Mouse (Mus musculus) granulocyte monocyte progenitor cell, adult 5-6 weeks (primary cell): ENCODE results near the gene Rbm18. TPM values are rescaled to one million over a fixed set of nuclear protein-coding genes. Genes with fewer than 3 reads are reported as not detected.

Experiments
- ATAC-seq: replicated peaks from 2 replicates; pipeline ENCODE4 v1.8.0; 2016; ENCODE audit warnings: mild to moderate bottlenecking, moderate TSS enrichment, inconsistent platforms; ENCODE audit not compliant: poor library complexity, severe bottlenecking
- total RNA-seq, 2 experiments: library from RNA; stranded (forward) in 1 of 2; stranded (reverse) in 1 of 2; fragments of 200-712, 200-1000 nt in 1 of 2; fragments of >200 nt in 1 of 2; fragmentation: Nextera tagmentation in 1 of 2; gene quantifications; 2 replicates each; pipeline ENCODE4 v1.2.3; 2014 to 2017

Gene Rbm18
- total RNA-seq, 2 experiments from 2014 or later, result 18.6 to 23.1 TPM

- peak; percentile 41 for ATAC-seq
Observed at GRCm38 (mm10) chr2:36104956-36105741, 31.4 kb downstream of the Rbm18 start, which contains the start of gene Lhx6. Lhx6 (minus strand) TSS chr2:36105408.

- ATAC-seq, result no peak
Observed at GRCm38 (mm10) chr2:36104436-36104955, 32.1 kb downstream of the Rbm18 start.

DNA sequence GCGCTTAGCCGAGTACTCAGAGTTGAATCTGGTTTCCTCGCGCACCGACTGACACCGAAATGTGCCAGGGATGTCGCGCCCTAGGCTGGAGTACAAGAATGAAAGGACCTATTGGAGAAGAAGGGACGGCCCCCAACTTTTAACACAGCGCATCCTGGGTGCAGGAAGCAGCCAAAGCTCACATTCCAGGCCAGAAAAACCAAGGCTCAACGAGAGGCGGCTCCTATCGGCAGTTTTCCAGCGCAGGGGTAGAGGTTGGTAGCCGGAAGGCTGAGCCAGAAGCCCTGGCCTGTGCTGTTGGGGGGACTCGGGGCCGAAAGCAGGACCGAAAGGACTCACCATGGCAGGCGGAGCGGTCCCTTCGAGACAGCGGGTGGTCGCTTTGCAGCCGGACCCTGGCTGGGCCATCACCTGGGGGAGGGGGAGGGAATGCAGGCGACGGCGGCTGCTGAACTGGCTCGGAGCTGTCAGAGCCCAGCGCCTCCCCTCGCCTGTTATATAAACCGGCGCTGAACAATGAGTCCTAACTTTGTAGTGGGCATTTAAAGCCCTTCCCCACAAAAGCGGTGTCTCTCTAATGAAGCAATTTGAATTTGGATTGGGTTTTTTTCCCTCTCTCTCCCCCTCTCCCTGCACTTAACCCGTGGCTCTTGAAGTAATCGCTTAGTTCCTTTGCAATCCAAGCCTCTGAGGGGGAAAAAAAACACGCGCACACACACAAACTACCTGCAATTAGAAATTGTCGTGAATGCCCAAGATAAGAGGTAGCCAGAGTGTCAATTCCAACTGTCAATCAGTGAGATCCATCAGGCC lies 32.8 kb downstream of the Rbm18 start:
- ATAC-seq, result no peak

DNA sequence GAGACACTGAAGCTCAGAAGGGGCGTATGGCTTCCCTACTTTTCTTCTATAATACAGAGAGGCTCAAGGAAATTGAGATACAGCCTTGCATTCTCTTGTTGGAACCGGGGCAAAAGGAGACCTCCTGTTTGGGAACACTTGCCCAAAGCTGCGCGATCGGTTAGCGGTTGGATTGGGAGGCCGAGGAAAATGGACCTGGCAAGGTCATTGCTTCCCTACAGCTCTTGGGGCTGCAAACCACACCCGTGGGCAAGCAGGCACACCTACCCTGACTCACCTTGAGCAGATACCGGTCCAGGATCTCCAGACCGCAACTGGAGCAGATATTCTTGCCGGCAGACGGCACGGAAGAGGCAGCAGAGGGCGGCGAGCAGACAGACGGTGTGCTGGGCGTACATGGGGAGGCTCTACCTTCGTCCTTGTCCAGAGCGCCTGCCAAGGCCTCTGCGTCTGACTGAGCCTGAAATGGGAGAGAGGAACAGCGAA lies 33.5 kb downstream of the Rbm18 start:
- 0 out of 2 replicates have a peak, but pooled peaks have one; percentile 12 for ATAC-seq

DNA sequence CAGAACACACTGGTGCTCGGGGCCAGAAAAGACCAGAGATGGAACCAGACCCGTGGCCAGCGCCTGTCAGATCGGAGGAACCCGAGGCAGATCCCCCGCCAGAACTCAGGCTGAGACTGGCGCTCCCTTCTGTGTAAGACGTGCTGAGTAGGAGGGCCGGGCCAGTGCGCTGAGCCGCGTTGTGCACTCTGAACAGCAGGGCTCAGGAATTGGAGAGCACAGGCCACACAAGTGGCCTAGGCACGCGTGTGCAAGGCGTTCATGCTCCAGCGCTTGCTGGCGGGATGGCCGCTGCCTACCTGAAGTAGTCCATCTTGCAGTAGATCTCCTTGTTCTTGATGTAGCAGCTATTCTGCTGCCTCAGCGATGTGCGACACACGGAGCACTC lies 34.0 kb downstream of the Rbm18 start:
- ATAC-seq, result peak; percentile 13; the same call in 1 of the 2 replicates

DNA sequence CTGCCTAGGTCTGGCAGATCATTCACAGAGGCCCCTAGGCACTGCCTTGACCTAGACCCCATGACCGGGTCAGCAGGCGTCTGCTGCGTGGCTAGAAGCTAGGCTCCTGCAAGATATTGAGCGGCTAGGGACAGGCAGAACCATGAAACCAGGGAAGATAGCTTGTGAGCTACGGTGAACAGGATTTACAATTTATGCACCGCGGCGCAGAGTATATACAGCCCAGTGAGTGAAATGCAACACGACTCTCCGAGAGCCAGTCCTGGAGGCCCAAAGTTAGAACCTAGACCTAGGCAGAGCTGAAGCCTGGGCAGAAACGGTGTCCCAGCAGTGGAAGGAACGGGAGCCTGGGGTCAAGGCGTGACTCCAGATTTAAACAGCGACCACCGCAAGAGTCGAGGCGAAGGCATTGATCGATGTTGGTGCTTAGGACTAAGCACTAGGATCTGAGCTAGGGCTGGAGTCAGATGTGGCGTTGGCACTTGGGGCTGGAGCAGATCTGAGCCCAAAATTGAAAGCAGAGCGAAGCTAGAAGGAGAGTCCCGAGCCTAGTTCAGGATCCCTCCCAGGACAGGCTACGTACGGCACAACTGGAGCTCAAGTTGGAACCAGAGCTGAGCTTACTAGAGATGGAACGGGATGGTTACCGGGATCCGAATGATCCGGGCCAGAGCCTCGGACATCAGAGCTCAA lies 34.6 kb downstream of the Rbm18 start:
- ATAC-seq, result no peak

DNA sequence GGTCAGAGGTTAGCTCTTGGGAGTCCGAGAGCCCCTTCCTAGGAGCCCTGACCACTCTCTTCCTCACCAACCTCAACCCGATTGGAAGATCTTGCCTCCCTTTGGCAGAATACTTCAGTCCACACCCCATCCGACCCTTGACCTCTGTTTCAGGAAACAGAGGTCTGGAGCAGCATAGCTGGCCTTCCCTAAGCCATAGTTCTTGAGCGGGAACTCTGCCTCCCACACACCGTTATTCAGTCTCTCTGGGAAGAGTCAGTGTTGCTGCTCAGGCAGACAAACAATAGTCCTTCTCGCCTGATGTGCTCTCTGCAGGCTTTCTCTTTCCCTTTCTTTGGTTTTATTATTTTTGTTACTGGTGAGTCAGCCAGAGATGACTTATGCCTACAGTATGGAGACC lies 36.8 kb downstream of the Rbm18 start:
- ATAC-seq, result no peak

- ATAC-seq, result no peak
Observed at GRCm38 (mm10) chr2:36098021-36098420, 38.6 kb downstream of the Rbm18 start.

GRCm38 (mm10) chr2:36097129-36097815 lies 39.3 kb downstream of the Rbm18 start:
- ATAC-seq, result no peak

- ATAC-seq, result no peak
Observed at GRCm38 (mm10) chr2:36093914-36094475, 42.6 kb downstream of the Rbm18 start.

DNA sequence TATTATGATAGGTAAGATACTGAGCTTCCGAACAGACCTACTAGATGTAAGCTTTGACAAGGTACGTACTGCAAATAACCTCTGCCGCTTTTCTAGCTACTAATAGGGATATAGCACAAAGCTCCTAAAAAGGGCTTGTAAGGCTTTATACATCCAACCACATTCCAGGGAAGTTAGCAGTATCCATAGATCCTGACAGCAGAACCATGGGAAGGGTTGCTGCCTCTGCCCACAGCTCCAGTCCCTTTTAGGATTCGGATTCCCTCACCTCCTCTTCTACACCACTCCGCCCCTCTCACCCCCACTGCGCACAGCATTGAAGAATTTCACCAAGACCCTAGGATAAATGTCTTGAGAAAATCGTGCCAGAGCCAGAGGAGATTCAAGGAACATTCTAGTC lies 43.3 kb downstream of the Rbm18 start:
- no peak for ATAC-seq

DNA sequence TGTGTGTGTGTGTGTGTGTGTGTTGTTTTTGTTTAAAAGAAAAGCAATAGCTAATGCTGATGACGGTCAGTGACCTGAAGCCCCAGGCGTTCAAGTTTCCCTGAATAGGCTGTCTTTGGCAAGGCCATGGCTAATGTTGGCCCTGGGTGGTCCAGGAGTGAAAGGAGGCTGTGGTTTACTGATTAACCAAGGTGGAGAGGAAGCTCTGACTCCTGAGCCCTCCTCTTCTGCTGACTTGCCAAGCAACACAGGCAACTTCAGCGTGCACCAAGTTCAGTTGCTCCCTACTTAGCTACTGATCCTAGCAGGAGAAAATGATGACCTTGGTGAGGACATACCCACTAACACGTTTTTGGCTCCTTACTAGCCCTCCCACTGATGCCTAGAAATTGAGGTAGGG lies 43.8 kb downstream of the Rbm18 start:
- no peak for ATAC-seq

GRCm38 (mm10) chr2:36090853-36091741 lies 45.5 kb downstream of the Rbm18 start:
- ATAC-seq, result peak; percentile 81

GRCm38 (mm10) chr2:36089190-36089589 lies 47.4 kb downstream of the Rbm18 start:
- ATAC-seq, result no peak

DNA sequence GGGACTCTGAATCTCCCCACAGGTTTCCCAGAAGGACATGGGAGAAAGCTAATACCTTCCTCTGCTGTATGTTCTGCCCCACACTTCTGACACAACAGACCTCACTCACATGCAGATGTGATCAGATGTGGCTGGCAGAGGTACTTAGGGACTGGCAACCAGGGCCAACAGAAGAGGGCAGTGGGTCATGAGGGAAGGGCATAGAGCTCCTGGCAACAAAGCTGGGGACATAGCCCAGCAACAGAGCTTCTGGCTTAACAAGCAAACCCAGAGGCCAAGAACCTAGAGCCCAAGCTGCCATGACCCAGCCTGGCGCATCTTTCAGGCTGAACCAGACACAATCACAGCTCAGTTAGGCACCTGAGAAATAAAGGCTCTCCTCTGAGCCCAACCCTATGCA lies 51.5 kb downstream of the Rbm18 start:
- ATAC-seq, result no peak

- no peak for ATAC-seq
Observed at GRCm38 (mm10) chr2:36082802-36083580, 53.6 kb downstream of the Rbm18 start.

GRCm38 (mm10) chr2:36081446-36081845 lies 55.1 kb downstream of the Rbm18 start:
- ATAC-seq, result no peak
